Mouse (Mus musculus): Measurements from ENCODE around the gene Eif4g2.
A peak's percentile ranks its signal among the peaks of the same experiment; 100 is the strongest.

Gene Eif4g2

DNA sequence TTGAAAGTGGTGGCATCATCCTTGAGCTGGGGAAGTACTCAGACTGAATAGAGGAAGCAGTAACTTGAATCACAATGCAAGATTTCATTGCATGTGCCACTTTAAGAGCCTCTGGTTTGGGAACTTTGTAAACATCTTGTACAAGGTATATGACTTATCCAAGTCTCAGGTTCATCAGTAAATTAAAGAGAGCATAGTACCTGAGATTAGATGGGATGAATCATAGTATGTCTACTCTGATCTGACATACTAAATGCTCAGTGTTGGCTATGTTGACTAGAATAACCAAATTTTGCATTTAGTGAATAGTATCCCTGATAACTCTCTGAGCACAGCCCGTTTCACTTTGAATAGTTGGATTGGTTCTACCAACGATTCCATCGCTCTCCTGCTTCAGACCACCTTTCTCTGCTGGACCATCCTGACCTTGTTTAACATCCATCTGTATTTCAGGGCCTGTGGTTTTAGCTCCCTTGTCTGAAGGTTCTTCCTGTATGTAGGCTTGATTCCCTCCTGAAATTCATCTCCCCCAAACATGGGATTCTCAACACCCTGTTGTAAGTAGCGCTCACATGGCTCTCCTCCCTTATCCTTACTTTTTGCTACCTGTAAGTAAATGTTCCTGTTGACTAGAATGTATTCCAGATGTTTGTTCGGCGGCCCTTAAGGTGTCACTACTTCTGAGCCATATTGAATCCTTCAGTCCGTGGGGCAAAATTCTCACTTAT, 13.2 kb downstream of the Eif4g2 start:
- DNase-seq (ENCODE audit: low read depth, low spot score) = no peak

DNA sequence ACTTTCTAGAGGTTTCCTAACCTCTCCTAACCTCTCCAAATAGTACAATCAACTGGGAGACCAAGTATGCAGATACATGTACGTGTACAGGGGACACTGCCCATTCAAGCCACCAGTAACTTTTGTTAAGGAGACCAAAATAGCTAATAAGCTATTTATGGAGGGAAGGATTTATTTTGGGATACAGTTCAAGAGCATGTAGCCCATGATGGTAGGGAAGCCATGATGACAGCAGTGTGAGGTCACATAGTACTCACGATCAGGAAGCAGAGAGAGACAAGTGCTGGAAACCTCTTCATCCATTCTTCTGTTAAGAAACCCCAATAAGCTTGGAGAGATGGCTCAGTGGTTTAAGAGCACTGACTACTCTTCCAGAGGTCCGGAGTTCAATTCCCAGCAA, 14.6 kb downstream of the Eif4g2 start:
- DNase-seq (ENCODE audit: low read depth, low spot score) = no peak

DNA sequence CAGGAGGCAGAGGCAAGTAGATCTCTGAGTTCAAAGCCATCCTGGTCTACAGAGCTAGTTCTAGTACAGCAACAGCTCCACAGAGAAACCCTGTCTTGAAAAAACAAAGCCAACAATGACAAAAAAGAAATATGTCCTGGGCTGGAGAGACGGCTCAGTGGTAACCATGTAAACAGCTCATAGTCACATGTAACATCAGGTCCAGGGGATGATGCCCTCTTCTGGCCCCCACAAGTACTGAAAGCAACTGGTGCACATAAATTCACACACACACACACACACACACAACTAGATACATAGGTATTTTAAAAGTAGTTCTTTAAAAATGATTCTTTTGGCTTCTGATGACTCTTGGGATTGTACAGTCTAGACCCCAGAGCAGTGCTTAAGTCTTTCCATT, 19.9 kb downstream of the Eif4g2 start:
- DNase-seq (ENCODE audit: low read depth, low spot score) = no peak

DNA sequence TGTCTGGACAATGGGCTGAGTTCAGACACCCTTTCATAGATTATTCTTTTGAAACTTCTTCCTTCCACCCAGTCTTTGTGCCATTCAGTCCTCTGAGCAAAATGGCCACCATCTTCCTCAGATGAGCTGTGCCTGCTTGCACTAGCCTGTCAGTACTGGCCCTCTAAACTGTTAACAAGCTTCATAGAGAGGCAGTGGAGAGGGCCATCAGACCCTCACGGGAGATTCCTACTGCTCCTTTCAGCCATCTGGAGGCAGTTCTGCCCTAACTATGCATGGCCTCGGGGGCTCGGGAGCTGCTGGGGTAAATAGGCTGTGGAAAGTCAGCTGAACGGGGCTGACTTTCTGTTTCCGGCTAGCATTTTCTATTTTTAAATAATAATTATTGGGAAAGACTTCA, 23.3 kb downstream of the Eif4g2 start:
- no peak for DNase-seq (ENCODE audit: low read depth, low spot score)

DNA sequence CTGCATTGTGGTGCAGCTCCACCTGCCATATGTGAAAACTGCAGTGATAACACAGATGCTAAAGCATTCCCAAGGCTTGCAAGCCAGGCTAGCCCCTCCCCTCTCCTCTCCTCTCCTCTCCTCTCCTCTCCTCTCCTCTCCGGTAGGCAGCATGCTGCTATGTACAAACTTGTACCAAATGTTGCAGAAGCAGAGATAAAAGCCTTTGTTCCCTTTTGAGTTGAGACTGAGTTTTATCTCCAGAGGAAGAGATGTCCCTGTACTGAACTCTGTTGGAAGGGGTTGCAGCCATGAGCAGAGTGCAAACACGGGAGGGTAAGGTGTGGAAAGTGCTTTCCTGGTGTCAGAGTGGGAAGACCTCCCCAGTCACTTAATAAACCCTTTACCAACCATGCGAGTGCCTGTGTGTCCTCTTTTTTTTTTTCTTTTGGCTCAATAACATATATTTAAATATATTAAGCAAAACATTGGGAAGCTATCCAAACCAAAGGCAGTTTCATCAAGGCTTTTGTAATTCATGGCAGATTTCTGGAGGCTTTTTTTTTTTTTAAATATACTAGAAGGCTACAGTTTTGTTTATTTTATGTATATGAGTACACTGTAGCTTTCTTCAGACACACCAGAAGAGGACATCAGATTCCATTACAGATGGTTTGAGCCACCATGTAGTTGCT, 26.7 kb downstream of the Eif4g2 start:
- DNase-seq (ENCODE audit: low read depth, low spot score) = no peak

DNA sequence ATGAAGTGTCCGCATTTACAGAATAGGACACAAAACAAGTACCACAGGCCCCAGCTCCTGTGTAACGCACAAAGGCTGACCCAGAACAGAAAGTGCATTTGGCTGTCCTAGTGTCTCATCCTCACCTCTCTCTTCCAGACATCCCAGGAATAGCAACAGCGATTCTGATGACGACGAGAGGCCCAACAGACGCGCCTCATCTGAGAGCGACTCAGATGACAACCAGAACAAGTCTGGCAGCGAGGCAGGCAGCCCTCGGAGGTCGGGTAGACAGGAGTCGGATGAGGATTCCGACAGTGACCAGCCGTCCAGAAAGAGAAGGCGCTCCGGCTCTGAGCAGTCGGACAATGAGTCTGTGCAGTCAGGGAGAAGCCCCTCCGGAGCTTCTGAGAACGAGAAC, 27.6 kb downstream of the Eif4g2 start:
- no peak for DNase-seq (ENCODE audit: low read depth, low spot score)

DNA sequence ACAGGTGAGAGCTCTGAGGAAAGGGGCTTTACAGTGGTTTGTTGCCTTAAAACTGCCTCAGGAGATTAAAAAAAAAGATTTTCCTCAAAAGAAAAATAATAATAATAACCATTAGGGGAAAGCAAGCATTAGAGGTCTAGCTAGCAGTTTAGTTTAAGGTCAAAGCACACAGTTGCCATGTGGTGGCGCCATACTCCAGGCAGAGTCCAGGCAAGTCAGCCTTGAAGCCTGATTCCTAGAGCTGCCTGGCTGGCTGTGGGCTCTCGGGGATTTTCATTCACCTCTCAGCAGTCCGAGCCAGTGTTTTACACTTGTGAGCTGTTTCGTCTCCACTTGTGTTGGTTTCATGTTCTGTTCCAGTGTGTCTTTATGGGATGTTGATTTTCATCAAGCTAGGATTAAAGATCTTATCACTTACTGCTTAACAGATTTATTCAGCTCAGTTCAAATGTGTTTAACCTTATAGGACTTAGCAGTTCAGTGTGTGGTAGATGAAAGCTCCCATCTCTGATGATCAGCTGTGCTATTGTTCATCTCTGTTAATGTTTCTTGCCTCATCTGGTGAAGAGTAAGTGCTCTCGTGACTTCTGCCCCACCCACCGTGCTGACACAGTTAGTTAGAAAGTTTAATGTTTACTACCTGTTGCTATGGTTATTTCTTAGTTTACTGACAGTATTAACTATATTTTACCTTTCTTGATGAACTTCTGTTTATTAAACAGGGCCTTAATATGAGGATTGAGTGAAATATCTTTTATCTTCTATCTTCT, 33.0 kb downstream of the Eif4g2 start:
- no peak for DNase-seq (ENCODE audit: low read depth, low spot score)

DNA sequence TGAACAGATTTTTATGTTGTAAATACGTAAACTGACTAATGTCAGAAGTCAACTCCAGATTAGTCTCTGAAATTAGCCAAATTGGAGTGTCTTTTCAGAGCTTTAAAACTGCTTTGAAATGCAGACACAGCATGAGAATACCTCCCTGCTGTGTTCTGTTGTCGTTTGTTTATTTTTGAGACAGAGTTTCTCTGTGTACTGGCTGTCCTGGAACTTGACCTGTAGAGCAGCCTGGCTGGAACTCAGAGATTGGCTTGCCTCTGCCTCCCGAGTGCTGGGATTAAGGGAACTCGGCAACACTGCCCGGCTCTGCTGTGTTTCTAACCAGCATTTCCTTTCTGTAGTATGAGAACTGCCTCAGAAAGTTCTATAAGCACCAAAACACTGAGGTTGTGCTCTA, 33.9 kb downstream of the Eif4g2 start:
- DNase-seq (ENCODE audit: low read depth, low spot score) = no peak

DNA sequence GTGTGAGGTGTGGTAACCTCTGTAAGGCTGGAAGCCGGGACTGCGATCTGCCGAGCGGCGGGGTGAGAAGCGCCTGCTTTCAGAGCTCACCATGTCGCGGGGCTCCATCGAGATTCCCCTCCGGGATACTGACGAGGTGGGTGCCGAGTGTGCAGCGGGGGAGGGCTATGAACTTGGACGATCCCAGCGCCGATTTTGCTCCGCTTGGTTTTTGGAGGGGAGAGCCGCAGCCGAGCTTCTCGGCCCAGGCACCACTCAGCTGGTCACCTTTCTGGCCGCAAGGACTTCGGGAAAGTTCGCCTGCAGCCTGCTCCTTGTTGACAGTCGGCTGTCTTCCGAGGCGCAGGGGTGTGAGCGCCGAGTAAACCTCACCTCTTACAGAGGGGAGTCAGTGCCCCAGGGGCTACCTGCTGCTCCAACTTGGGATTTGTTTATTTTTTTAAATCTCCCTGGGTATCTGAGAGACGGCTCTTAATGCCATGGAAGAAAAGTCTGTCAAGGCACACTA, 53.7 kb downstream of the Eif4g2 start:
- DNase-seq (ENCODE audit: low read depth, low spot score) = no peak

DNA sequence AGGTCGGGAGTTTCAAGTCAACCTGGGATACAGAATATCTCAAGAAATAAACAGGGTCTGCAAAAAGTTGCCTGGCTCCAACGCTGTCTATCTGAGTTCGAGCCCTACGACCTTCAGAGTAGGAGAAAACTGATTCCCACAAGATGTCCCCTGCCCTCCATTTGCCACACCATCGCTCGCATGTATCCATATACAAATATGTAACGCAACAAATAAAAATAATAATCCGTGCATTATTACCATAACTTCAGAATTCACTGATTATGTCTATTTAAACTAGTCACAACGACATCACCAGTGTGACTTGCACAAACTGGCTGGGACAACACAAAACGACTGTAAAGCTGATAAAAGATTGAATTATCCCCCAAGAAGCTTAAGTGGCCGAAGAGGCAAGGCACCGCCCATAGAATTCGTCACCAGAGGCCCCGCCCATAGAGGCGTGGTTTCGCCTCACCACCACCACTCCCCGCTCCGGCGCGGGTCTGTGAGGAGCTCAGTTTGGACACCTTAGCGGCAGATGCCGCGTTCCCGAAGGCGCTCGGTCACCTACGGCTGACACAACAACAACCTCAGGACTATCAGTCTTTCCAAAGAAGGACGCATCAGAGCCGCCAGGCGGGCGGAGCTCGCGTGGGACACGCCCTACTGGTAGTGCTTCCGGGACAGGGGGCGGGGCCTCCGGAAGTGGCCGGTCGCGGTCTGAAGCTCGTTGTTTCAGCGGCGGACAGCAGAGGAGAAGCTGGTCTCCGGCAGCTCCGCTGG, 54.4 kb downstream of the Eif4g2 start, which contains the start of gene Ctr9:
Ctr9 (plus strand) TSS at position 671 of the 765 bp plus-strand sequence.
- peak; percentile 75 for DNase-seq (ENCODE audit: low read depth, low spot score)

DNA sequence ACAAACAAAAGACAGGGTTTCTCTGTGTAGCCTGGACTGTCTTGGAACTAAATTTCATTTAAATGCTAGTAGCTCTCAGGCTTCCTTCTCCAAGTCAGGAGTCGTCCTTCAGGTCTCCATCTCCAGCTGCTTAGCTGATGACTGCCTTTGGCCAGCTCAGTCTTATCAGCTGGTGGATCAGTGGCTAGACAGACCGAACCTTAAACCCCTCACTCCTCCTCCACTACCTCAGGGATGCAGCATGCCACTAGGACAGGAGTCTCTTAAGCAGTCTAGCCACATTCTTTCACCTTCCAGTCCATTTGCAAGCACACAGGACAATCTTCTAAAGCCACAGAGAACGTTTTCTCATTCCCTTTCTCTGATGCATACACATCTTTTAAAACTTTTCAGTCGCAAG, 57.9 kb downstream of the Eif4g2 start:
- no peak for DNase-seq (ENCODE audit: low read depth, low spot score)

DNA sequence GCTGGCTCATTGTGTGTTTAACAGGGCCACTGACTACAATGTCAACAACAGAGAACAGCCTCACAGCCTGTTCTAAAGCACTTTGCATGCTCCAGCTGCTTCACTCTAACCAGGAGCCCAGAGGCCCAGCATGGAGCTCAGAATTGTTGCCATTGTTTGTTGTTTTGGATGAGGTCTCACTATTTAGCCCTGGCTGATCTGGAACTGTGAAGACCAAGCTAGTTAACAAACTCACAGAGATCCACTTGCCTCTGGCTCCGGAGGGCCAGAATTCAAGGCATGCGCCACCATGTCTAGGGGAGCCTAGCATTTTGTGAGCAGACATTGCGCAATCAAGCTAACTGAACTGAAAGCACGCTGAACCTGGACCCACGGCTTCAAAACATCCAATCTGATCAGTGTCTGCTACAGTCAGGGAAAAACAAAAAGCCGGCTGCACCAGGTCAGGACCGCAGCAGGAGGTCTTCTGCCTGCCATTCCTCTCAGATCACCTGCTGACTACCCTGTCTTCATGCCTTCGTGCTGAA, 58.7 kb downstream of the Eif4g2 start:
- no peak for DNase-seq (ENCODE audit: low read depth, low spot score)

DNA sequence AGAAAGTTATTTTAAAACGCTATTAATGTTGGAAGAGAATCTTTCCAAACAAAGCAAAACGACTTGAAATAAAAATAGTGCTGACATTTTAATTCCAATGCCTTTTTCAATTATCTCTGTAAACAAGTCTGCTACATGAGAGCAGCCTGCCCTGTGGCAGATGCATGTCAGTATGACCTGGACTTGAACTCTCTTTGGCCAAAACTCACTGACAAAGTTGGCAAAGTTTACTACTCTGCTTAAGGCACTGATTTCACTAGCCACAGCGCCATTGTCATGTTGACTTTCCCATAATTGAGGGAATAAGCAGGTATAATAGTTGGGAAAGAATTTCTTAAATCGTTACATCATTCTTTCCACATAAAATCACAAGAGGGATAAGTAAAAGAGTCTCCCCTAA, 62.0 kb downstream of the Eif4g2 start:
- DNase-seq (ENCODE audit: low read depth, low spot score) = no peak
